Mouse (Mus musculus): ENCODE measurements at regions not wholly inside any gene's neighbourhood (a gene's known extent, or its start where the extent isn't known, plus 50 kb on each side); places are given as distances from the start of the nearest gene placed in this dataset.

GRCm38 (mm10) chr2:70914372-70914771 is 88.8 kb upstream of the Tlk1 start:
- no peak overlapping the region for H3K27ac ChIP-seq
- H3K9ac ChIP-seq, result no peak overlapping the region
- no peak overlapping the region for H3K4me3 ChIP-seq (replicated peaks)
- no peak for ATAC-seq (ENCODE audit: low read depth)
- DNase-seq, result no peak
- 76% methylated on average over 7 of the region's 7 CpGs for WGBS (ENCODE audit: insufficient replicate concordance)
- no peaks in the 10 kb centered on the region for H3K9me3 ChIP-seq (replicated peaks)
- H3K36me3 ChIP-seq, result no peaks in the 10 kb centered on the region
- H3K4me2 ChIP-seq, result no peak overlapping the region
- peaks cover 7% of the 10 kb centered on the region for H3K4me1 ChIP-seq (replicated peaks)
- H3K27me3 ChIP-seq, result no peaks in the 10 kb centered on the region

- DNase-seq, result no peak
These were observed 83.9 kb upstream of the Tlk1 start for GRCm38 (mm10) chr2:70909401-70909800.

GRCm38 (mm10) chr2:70908579-70908978 is 83.1 kb upstream of the Tlk1 start:
- no peak overlapping the region for H3K27ac ChIP-seq
- H3K36me3 ChIP-seq, result no peaks in the 10 kb centered on the region
- DNase-seq, result no peak

More at GRCm38 (mm10) chr2:70909401-70909800, 83.9 kb upstream of the Tlk1 start:
- 49% methylated on average over 1 of the region's 1 CpGs for WGBS (ENCODE audit: insufficient replicate concordance)
- Histone ChIP-seq H3K36me3 (no peaks in the 10 kb centered on the region), H3K27me3 (no peaks in the 10 kb centered on the region), H3K4me2 (no peak overlapping the region), H3K9ac (no peak overlapping the region), H3K4me3 (replicated peaks) (no peak overlapping the region), H3K9me3 (replicated peaks) (no peaks in the 10 kb centered on the region), H3K4me1 (replicated peaks) (peaks cover 14% of the 10 kb centered on the region), H3K27ac (no peak overlapping the region)
- ATAC-seq (ENCODE audit: low read depth), result no peak

GRCm38 (mm10) chr2:70906216-70906615 is 80.7 kb upstream of the Tlk1 start:
- Histone ChIP-seq H3K27me3 (no peaks in the 10 kb centered on the region), H3K27ac (no peak overlapping the region), H3K36me3 (no peaks in the 10 kb centered on the region), H3K4me3 (replicated peaks) (no peak overlapping the region), H3K4me2 (no peak overlapping the region), H3K9ac (no peak overlapping the region), H3K4me1 (replicated peaks) (peaks cover 11% of the 10 kb centered on the region), H3K9me3 (replicated peaks) (no peaks in the 10 kb centered on the region)
- WGBS (ENCODE audit: insufficient replicate concordance), result 47% methylated on average over 3 of the region's 3 CpGs
- DNase-seq (no peak), ATAC-seq (ENCODE audit: low read depth) (no peak)

More at GRCm38 (mm10) chr2:70908579-70908978, 83.1 kb upstream of the Tlk1 start:
- no peaks in the 10 kb centered on the region for H3K9me3 ChIP-seq (replicated peaks)
- no peak overlapping the region for H3K4me2 ChIP-seq
- no peak for ATAC-seq (ENCODE audit: low read depth)
- WGBS (ENCODE audit: insufficient replicate concordance), result 88% methylated on average over 1 of the region's 1 CpGs
- H3K4me3 ChIP-seq (replicated peaks), result no peak overlapping the region
- H3K9ac ChIP-seq, result no peak overlapping the region
- H3K27me3 ChIP-seq, result no peaks in the 10 kb centered on the region
- H3K4me1 ChIP-seq (replicated peaks), result peaks cover 14% of the 10 kb centered on the region

GRCm38 (mm10) chr2:70904429-70904828 is 78.9 kb upstream of the Tlk1 start:
- no peaks in the 10 kb centered on the region for H3K9me3 ChIP-seq (replicated peaks)
- no peak for DNase-seq
- no peak overlapping the region for H3K9ac ChIP-seq
- no peak for ATAC-seq (ENCODE audit: low read depth)
- WGBS (ENCODE audit: insufficient replicate concordance), result 63% methylated on average over 5 of the region's 5 CpGs
- peaks cover 8% of the 10 kb centered on the region; the same call in 1 of the 2 replicates for H3K4me1 ChIP-seq (replicated peaks)
- H3K4me2 ChIP-seq, result no peak overlapping the region
- H3K36me3 ChIP-seq, result no peaks in the 10 kb centered on the region
- H3K4me3 ChIP-seq (replicated peaks), result no peak overlapping the region
- H3K27me3 ChIP-seq, result peaks cover 9% of the 10 kb centered on the region; the same call in 1 of the 2 replicates
- no peak overlapping the region for H3K27ac ChIP-seq

- 58% methylated on average over 3 of the region's 3 CpGs for WGBS (ENCODE audit: insufficient replicate concordance)
- Histone ChIP-seq H3K27me3 (peaks cover 9% of the 10 kb centered on the region; the same call in 1 of the 2 replicates), H3K9ac (no peak overlapping the region), H3K4me2 (no peak overlapping the region), H3K27ac (no peak overlapping the region), H3K9me3 (replicated peaks) (no peaks in the 10 kb centered on the region), H3K4me1 (replicated peaks) (no peaks in the 10 kb centered on the region), H3K36me3 (no peaks in the 10 kb centered on the region), H3K4me3 (replicated peaks) (no peak overlapping the region)
- ATAC-seq (ENCODE audit: low read depth) (no peak), DNase-seq (no peak)
These were observed 76.7 kb upstream of the Tlk1 start for GRCm38 (mm10) chr2:70902196-70902595.

GRCm38 (mm10) chr2:70901479-70901878 is 76.0 kb upstream of the Tlk1 start:
- H3K4me2 ChIP-seq, result peak overlapping the region; percentile 7; the same call in 1 of the 2 replicates

GRCm38 (mm10) chr2:70899056-70899455 is 73.5 kb upstream of the Tlk1 start:
- no peak overlapping the region for H3K27ac ChIP-seq
- no peak overlapping the region for H3K4me2 ChIP-seq
- no peak overlapping the region for H3K4me3 ChIP-seq (replicated peaks)
- no peak for DNase-seq
- no peaks in the 10 kb centered on the region for H3K36me3 ChIP-seq
- H3K9me3 ChIP-seq (replicated peaks), result no peaks in the 10 kb centered on the region
- H3K27me3 ChIP-seq, result peaks cover 9% of the 10 kb centered on the region; the same call in 1 of the 2 replicates
- no peaks in the 10 kb centered on the region for H3K4me1 ChIP-seq (replicated peaks)
- ATAC-seq (ENCODE audit: low read depth), result no peak
- no peak overlapping the region for H3K9ac ChIP-seq
- 68% methylated on average over 4 of the region's 4 CpGs for WGBS (ENCODE audit: insufficient replicate concordance)

More at GRCm38 (mm10) chr2:70901479-70901878, 76.0 kb upstream of the Tlk1 start:
- Histone ChIP-seq H3K4me1 (replicated peaks) (no peaks in the 10 kb centered on the region), H3K9me3 (replicated peaks) (no peaks in the 10 kb centered on the region), H3K9ac (no peak overlapping the region), H3K27me3 (peaks cover 9% of the 10 kb centered on the region; the same call in 1 of the 2 replicates), H3K36me3 (no peaks in the 10 kb centered on the region), H3K4me3 (replicated peaks) (no peak overlapping the region), H3K27ac (no peak overlapping the region)
- 64% methylated on average over 14 of the region's 14 CpGs for WGBS (ENCODE audit: insufficient replicate concordance)
- DNase-seq (no peak), ATAC-seq (ENCODE audit: low read depth) (no peak)

- H3K4me1 ChIP-seq (replicated peaks), result no peaks in the 10 kb centered on the region
- H3K4me2 ChIP-seq, result no peak overlapping the region
- no peak for DNase-seq
- H3K9ac ChIP-seq, result no peak overlapping the region
- H3K27me3 ChIP-seq, result peaks cover 9% of the 10 kb centered on the region; the same call in 1 of the 2 replicates
- no peak for ATAC-seq (ENCODE audit: low read depth)
- H3K9me3 ChIP-seq (replicated peaks), result no peaks in the 10 kb centered on the region
- H3K36me3 ChIP-seq, result no peaks in the 10 kb centered on the region
- 73% methylated on average over 9 of the region's 9 CpGs for WGBS (ENCODE audit: insufficient replicate concordance)
- no peak overlapping the region for H3K4me3 ChIP-seq (replicated peaks)
- H3K27ac ChIP-seq, result no peak overlapping the region
These were observed 72.9 kb upstream of the Tlk1 start for GRCm38 (mm10) chr2:70898396-70898795.

GRCm38 (mm10) chr2:70897373-70897772 is 71.8 kb upstream of the Tlk1 start:
- ATAC-seq (ENCODE audit: low read depth), result no peak
- Histone ChIP-seq H3K27me3 (peaks cover 9% of the 10 kb centered on the region; the same call in 1 of the 2 replicates), H3K4me3 (replicated peaks) (no peak overlapping the region), H3K27ac (no peak overlapping the region), H3K9ac (no peak overlapping the region), H3K9me3 (replicated peaks) (no peaks in the 10 kb centered on the region), H3K4me1 (replicated peaks) (no peaks in the 10 kb centered on the region), H3K4me2 (no peak overlapping the region), H3K36me3 (no peaks in the 10 kb centered on the region)
- WGBS (ENCODE audit: insufficient replicate concordance), result 79% methylated on average over 8 of the region's 8 CpGs
- DNase-seq, result no peak

- 30% methylated on average over 5 of the region's 5 CpGs for WGBS (ENCODE audit: insufficient replicate concordance)
- Histone ChIP-seq H3K4me1 (replicated peaks) (peaks cover 33% of the 10 kb centered on the region), H3K27ac (no peak overlapping the region), H3K27me3 (no peaks in the 10 kb centered on the region), H3K36me3 (no peaks in the 10 kb centered on the region), H3K9ac (no peak overlapping the region), H3K4me3 (replicated peaks) (no peak overlapping the region), H3K4me2 (no peak overlapping the region), H3K9me3 (replicated peaks) (no peaks in the 10 kb centered on the region)
- no peak for DNase-seq
- peak; percentile 71 for ATAC-seq (ENCODE audit: low read depth)
These were observed 64.1 kb upstream of the Tlk1 start for GRCm38 (mm10) chr2:70889522-70890100.

GRCm38 (mm10) chr2:70888840-70889469 is 63.4 kb upstream of the Tlk1 start:
- Histone ChIP-seq H3K27me3 (no peaks in the 10 kb centered on the region), H3K4me2 (no peak overlapping the region), H3K36me3 (no peaks in the 10 kb centered on the region), H3K27ac (no peak overlapping the region), H3K4me1 (replicated peaks) (peaks cover 33% of the 10 kb centered on the region), H3K9ac (no peak overlapping the region), H3K9me3 (replicated peaks) (no peaks in the 10 kb centered on the region), H3K4me3 (replicated peaks) (no peak overlapping the region)
- 57% methylated on average over 5 of the region's 5 CpGs for WGBS (ENCODE audit: insufficient replicate concordance)
- no peak for DNase-seq
- no peak for ATAC-seq (ENCODE audit: low read depth)

Data from liver, embryonic 13.5 days (tissue).